Mouse (Mus musculus) thymus, postnatal 10 days (tissue): Measurements from ENCODE around the gene Tap1.
"Not testable (repeated sequence)": the region's sequence is repeated elsewhere in the genome, so short reads cannot be mapped to it uniquely, and the experiment has no call there.

Experiments used
- DNase-seq, 2 experiments: peaks; one replicate each; pipeline ENCODE4 v3.0.0; 2021; ENCODE audit warnings: low spot score in 2 of 2

Tap1 gene

DNA sequence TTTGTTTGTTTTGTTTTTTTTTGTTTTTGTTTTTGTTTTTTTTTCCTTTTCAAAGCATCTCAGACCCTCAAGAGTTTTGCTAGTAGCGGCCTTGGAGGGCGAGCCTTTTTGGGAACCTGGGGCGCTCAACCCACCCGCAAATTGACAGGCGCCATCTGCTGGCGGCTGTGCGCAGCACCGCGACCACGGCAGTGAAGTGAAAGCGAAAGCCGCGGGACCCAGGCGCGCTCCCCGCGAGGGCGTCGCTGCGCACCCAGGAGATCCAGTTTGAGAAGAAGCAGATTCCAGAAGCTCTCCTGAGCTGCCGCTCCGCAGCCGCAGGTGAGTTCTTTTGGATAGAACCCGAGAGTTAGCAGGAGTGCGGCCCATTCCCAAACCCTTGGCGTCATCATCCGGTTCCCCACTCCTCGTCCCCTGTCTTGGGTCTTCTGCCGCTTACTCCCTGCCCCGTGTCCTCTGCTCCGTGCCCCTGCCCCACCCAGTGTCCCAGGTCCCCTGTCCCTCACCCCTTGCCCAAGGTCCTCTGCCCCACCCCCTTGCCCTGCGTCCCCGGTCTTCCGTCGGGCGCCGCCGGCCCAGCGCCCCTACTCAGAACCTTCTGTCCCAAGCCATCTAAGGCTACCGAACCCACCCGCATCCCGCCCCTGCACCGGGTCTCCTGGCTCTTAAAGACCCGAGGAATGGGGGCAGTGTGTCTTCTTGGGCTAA lies 17.1 kb downstream of the Tap1 start:
- peak; percentile 91 to 98 for DNase-seq

DNA sequence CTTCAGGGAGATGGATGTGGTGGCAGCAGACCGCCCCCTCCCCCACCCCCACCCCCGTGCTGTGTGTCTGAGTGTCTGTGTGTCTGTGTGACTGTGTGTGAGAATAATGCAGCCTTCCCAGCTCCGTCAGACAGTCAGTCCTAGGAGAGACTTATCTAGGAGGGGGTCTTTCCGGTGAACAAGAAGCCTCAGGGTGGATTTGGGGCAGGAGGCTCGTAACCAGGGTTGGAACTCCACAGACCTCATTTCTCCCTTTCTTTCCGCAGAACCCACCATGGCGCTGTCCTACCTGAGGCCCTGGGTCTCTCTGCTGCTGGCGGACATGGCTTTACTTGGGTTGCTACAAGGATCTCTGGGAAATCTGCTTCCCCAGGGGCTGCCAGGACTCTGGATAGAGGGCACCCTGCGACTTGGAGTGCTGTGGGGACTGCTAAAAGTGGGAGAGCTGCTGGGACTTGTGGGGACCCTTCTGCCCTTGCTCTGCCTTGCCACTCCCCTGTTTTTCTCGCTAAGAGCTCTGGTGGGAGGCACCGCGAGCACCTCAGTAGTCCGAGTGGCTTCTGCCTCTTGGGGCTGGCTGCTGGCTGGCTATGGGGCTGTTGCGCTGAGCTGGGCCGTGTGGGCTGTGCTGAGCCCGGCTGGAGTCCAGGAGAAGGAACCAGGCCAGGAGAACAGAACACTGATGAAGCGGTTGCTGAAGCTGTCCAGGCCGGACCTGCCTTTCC lies 17.8 kb downstream of the Tap1 start:
- DNase-seq = peak; percentile 60

GRCm38 (mm10) chr17:34205746-34206176 lies 18.4 kb downstream of the Tap1 start:
- DNase-seq = peak; percentile 22 to 53

GRCm38 (mm10) chr17:34206731-34207130 lies 19.4 kb downstream of the Tap1 start:
- peak in 1 of 2 experiments; percentile 2 for DNase-seq

GRCm38 (mm10) chr17:34207456-34207855 lies 20.1 kb downstream of the Tap1 start:
- DNase-seq = peak; percentile 40 to 41

- peak in 1 of 2 experiments; percentile 2 for DNase-seq
Measured at GRCm38 (mm10) chr17:34207866-34208265, 20.5 kb downstream of the Tap1 start.

- peak in 1 of 2 experiments; percentile 7 for DNase-seq
Measured at GRCm38 (mm10) chr17:34208421-34208820, 21.1 kb downstream of the Tap1 start.

DNA sequence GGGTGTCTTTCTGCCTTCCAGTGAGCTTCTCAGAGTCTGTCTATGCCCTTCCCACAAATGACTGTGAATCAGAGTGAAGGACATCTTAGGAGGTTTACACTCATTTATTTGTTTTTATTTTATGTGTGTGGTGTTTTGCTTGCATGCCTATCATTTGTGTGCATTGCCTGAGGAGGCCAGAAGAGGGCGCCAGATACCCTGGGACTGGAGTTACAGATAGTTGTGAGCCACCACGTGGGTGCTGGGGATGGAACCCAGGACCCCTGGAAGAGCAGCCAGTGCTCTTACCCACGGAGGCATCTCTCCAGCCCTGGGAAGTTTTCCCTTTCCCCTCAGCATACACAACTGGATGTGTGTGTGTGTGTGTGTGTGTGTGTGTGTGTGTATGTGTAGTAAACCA lies 22.3 kb downstream of the Tap1 start:
- peak; percentile 36 to 50 for DNase-seq

GRCm38 (mm10) chr17:34210599-34210998 lies 23.2 kb downstream of the Tap1 start:
- peak; percentile 55 to 69 for DNase-seq

- DNase-seq = peak; percentile 80 to 82
Measured at GRCm38 (mm10) chr17:34211746-34212365, 24.5 kb downstream of the Tap1 start.

- DNase-seq = peak; percentile 2
Measured at GRCm38 (mm10) chr17:34213936-34214335, 26.6 kb downstream of the Tap1 start.

DNA sequence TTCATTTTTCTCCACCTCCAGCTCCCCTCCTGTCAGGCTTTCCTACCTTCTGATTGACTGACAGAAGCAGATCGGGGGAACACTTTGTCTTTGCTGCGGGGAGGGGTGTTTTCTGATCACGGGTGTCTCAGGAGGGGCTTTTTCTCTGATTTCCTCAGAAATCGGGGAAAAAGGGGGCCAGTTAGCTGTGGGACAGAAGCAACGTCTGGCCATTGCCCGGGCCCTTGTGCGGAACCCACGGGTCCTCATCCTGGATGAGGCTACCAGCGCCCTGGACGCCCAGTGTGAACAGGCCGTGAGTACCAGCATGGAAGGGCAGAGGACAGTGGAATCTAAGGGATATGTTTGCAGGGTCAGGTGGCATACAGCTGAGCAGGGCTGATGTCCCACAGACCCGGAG lies 27.8 kb downstream of the Tap1 start:
- peak; percentile 2 for DNase-seq

DNA sequence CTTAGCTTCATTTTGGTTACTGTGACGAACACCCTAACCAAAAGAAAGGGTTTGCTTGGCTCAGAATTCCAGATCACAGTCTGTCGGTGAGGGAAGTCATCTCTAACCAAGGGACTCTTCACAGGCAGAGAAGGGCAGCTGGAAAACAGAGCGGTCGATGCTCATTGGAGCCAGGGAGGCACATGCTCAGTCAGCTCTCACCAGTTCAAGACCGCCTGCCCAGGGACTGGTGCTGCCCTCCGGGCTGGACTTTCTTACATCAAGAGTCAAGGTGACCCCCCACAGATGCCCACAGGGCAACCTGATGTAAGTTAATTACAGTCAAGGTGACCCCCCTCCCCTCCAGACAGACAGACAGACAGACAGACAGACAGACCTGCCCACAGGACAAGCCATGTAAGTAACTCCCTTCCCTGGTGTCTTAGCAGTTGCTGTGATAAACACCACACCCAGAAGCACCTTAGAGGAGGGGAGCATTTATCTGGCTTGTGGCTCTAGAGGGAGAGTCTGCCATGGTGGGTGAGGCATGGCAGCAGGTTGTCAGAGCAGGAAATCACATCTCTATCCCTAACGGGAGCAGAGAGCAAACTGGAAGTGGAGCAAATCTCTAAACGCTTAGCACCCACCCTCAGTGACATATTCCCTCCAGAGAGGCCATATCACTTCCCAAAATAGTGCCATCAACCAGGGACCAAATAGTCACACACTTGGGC lies 30.0 kb downstream of the Tap1 start:
- DNase-seq = peak; percentile 3 to 6

GRCm38 (mm10) chr17:34217986-34218385 lies 30.6 kb downstream of the Tap1 start:
- peak; percentile 2 to 3 for DNase-seq

- peak; percentile 12 to 13 for DNase-seq
Measured at GRCm38 (mm10) chr17:34218675-34219074, 31.3 kb downstream of the Tap1 start.

DNA sequence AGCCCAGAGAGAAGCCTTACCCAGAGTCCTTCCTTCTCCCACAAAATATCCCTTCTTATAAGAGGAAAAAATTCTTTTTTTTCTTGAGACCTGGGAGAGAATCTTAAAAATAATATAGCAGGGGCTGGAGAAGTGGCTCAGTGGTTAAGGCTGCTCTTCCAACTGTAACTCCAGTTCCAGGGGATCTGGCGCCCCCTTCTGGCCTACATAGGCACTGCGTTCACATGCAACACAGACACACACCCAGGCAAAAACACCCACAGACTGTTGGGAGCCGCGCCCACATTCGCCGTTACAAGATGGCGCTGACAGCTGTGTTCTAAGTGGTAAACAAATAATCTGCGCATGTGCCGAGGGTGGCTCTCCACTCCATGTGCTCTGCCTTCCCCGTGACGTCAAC lies 31.7 kb downstream of the Tap1 start:
- DNase-seq = peak; percentile 70 to 88

GRCm38 (mm10) chr17:34219801-34220200 lies 32.4 kb downstream of the Tap1 start:
- DNase-seq = peak; percentile 3 to 49

DNA sequence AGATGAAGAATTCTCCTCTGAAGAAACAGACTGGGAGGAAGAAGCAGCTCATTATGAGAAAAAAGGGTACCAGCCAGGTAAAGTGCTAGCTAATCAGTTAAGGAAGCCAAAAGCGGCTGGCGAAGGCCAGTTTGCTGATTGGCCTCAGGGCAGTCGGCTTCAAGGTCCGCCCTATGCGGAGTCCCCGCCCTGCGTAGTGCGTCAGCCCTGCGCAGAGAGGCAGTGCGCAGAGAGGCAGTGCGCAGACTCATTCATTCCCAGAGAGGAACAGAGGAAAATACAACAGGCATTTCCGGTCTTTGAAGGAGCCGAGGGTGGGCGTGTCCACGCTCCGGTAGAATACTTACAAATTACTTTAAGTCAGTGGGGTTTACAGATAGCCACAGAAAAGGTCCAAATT lies 33.0 kb downstream of the Tap1 start:
- not testable (repeated sequence) for DNase-seq

GRCm38 (mm10) chr17:34224816-34225215 lies 37.5 kb downstream of the Tap1 start:
- peak; percentile 2 for DNase-seq

DNA sequence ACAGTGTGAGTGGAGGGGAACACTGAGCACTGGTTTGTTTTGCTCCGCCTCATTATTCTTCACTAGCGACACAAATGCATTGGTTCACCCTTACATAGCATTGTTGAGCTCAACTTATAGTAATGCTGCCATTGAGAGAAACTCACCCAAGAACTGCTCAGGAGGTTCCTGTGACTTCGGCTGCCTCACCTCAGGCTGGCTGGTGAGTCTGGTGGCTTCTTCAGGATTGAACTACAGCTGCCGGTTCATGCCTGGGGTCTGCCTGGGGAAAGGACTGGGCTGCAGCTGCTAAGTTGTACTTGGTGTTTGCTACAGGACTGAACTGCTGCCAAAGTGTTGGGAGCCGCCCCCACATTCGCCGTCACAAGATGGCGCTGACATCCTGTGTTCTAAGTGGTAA lies 38.1 kb downstream of the Tap1 start:
- DNase-seq = peak; percentile 2

DNA sequence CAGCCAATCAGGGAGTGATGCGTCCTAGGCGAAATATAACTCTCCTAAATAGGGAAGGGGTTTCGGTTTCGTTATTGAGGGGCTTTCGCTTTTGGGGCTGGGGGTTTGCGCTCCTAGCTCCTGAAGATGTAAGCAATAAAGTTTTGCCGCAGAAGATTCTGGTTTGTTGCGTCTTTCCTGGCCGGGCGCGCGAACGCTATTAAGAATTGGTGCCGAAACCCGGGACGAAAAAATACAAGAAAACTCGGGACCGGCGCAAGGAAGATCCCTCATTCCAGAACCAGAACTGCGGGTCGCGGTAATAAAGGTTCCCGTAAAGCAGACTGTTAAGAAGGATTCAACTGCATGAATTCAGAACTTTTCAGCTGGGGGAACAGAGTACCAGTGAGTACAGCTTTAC lies 38.6 kb downstream of the Tap1 start:
- DNase-seq = peak; percentile 4 to 12

- DNase-seq = peak in 1 of 2 experiments; percentile 2
Measured at GRCm38 (mm10) chr17:34230971-34231370, 43.6 kb downstream of the Tap1 start.
